Mouse (Mus musculus): ENCODE measurements around the gene Bend7.

DNA sequence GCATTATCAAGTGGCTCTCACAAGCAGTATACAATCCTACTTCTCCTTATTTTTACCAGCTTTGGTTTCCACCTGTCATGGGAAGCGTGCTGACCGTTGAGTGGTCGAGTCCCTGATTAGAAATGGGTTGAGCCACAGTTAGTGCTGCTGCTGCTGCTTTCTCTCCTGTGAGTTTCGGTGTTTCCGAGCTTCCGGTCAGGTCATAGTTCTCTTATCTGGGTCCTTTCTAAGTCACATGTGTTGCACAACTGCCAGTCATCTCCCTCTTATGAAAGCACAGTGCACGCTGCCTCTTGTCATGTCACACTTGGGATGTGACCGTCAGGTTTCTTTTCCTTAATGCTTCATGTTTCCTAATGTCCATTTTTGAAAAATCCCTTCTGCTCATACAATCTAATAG, 59.7 kb downstream of the Bend7 start:
- no peak for TF ChIP-seq CTCF (IDR thresholded peaks at IDR 0.05; ENCODE audit: extremely low read depth, insufficient read depth, low read length)
- no peak for TF ChIP-seq POLR2A (IDR thresholded peaks at IDR 0.05; ENCODE audit: extremely low read depth, insufficient read depth, low read length)

All from cortical plate, adult 2 months (tissue).